Mouse (Mus musculus): ENCODE measurements at regions not wholly inside any gene's neighbourhood (a gene's known extent, or its start where the extent isn't known, plus 50 kb on each side); places are given as distances from the start of the nearest gene placed in this dataset.

GRCm38 (mm10) chr9:13963140-13963763, 135.7 kb downstream of the Fam76b start:
- no peak for TF ChIP-seq CTCF (IDR thresholded peaks at IDR 0.05; ENCODE audit: control insufficient read depth, insufficient read depth, low read length)
- TF ChIP-seq POLR2A (IDR thresholded peaks at IDR 0.05; ENCODE audit: borderline replicate concordance, control insufficient read depth, low read depth, low read length) = no peak
